Mouse (Mus musculus): Measurements from ENCODE around the gene Jund.

The Jund gene

GRCm38 (mm10) chr8:70726721-70727120 lies 28.0 kb downstream of the Jund start:
- DNase-seq (ENCODE audit: low spot score): no peak

DNA sequence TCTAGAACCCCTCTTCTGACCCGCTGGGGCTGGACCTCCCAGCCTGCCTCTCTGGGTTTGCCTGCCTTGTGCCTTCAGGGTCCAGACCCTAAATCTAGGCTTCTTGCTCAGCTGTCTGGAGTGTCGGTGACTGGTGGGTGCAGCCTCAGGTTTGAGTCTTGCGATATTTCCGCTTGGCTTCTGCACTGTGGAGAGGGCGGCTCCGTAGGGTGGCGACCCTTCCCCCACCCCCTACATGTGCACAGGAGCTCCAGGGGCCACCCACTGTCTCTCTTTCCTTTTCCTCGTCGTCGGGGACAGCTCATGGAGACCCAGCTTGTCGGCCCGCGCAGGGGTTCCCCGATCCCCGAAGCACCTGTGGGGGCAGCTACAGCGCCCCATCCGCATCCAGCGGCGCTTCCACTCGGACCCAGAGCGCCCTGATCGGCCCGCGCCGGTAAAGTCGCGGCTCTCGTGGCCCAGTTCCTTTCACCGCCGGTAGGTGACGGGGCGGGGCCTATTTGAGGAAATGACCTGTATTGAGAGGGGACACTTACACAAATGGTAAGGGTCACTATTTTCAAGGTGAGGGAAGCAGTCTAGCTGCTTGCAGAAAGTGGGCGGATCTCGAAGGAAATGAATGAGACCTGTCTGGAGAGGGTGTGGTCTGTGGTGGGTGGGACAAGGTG lies 31.2 kb downstream of the Jund start:
- peak; percentile 47 for DNase-seq (ENCODE audit: low spot score)

GRCm38 (mm10) chr8:70730956-70731355 lies 32.2 kb downstream of the Jund start:
- no peak for DNase-seq (ENCODE audit: low spot score)

DNA sequence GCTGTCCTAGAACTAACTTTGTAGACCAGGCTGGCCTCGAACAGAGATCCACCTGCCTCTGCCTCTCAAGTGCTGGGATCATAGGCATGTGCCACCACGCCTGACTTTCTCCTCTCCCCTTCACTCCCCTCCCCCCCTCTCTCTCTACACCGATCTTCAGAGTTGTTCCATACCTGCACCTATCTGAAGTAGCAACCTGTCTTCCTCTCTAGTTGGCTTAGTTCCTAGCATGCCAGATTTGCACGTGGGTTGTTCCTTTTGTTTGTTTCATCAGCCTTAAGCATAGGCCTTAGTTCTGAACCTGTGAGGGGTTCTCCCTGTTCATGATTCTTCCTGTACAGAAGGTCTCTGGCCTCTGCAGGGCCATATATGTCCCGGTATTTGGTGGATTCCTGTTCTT lies 39.0 kb downstream of the Jund start:
- DNase-seq (ENCODE audit: low spot score): no peak

DNA sequence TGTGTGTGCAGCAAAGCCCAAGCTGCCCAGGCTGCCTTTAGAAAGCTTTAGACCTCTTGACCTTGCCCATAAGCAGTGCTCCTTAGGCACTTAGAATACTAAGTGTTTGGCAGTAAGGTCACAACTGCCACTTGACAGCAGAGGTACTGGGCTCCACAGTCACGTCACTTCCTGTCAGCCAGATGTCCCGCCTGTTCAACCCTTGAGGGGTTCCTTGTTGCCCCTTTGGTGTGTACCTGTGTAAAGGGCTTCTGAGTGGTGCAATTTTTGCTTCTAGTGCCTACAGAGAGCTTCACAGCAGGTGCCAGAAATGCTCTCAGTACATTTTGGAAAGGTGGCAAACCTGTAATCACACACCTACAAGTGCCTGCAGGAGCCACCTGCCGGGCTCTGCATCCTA lies 39.5 kb downstream of the Jund start:
- DNase-seq (ENCODE audit: low spot score): no peak

- DNase-seq (ENCODE audit: low spot score): no peak
These were observed 42.9 kb downstream of the Jund start for GRCm38 (mm10) chr8:70741661-70742060.

GRCm38 (mm10) chr8:70742176-70742575 lies 43.4 kb downstream of the Jund start:
- no peak for DNase-seq (ENCODE audit: low spot score)

DNA sequence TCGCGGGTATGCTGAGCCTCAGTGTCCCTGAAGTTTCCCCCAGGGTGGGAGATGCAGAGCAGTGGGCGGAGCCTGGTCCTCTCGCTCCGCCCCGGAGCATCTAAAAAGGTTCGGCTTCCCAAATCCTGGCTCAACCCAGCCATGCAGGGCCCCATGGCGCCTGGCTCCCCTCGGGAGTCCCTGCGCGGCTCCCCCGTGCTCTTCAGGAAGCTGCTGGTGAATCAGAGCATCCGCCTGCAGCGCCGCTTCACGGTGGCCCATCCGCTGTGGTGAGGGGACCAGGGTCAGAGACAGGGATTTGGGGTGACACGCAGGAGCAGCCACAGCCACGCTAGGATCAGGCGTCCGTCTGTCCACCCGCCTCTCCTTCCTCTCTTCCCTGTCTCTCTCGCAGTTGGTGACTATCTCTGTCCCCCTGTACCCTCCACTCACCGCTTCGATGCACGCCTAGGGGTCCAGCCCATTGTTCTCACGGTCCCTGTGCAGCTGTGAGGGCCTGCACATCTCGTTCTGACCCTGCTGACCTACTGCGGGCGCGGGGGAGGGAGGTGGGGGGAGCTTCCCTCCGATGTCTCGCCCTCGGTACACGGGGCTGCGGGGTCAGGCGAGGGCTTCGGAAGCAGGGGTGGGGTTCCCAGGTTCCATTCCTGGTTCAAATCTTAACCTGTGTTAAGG lies 44.4 kb downstream of the Jund start:
- no peak for DNase-seq (ENCODE audit: low spot score)

DNA sequence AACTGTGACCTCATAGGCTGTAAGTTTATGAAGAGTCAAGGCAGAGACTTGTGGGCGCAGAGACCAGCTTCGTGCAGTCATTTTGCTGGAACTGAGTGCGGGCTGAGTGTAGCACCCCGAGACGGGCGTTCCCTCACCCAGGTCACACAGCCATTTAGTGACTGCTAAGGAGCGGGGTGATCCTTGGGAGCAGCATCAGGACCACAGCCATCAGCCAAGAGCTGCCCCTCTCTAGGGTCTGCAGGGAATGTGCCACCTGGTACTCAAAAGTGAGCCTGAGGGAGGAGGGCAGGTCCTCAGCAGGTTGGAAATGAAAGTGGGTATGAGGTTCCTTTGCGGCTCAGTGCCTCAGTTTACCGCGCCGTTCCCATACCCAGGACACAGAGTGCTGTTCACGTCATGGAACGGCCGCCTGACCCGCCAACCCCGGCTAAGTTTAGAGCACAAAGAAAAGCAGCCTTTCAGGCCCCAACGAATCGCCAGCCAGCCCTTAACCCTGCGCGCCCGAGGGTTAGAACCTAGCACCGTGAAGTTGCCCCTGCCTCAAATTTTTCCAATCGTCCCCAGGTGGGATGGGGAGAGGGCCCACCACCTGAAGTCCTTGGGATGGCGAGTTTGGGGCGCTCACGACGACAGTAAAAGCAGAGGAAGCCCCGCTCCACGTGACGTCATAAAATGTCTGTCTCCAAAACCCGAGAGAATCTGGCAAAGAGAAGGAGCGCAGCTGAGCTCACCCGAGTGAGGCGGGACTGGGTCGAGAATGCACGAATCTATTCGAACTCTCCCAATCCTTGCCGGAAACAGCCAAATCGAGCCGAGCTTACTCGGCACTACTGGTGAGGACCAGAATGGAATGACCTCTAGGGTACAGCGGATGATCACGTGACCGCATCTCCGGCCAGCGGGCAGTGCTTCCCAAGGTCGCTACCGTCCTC lies 45.2 kb downstream of the Jund start:
- DNase-seq (ENCODE audit: low spot score): peak; percentile 41

- DNase-seq (ENCODE audit: low spot score): no peak
These were observed 46.1 kb downstream of the Jund start for GRCm38 (mm10) chr8:70744806-70745205.

- DNase-seq (ENCODE audit: low spot score): no peak
These were observed 47.0 kb downstream of the Jund start for GRCm38 (mm10) chr8:70745691-70746220.

GRCm38 (mm10) chr8:70746676-70747075 lies 47.9 kb downstream of the Jund start:
- no peak for DNase-seq (ENCODE audit: low spot score)

GRCm38 (mm10) chr8:70747211-70747890 lies 48.6 kb downstream of the Jund start:
- DNase-seq (ENCODE audit: low spot score): no peak

- DNase-seq (ENCODE audit: low spot score): no peak
These were observed 49.7 kb downstream of the Jund start for GRCm38 (mm10) chr8:70748246-70749096.

- no peak for DNase-seq (ENCODE audit: low spot score)
These were observed 50.4 kb downstream of the Jund start for GRCm38 (mm10) chr8:70749097-70749674.

Measured in retina, embryonic 14.5 days (tissue).